Mouse (Mus musculus) liver, adult 2 months (tissue): Measurements from ENCODE around the gene Gm12184.

ENCODE experiments used
- CTCF ChIP-seq: fragments of 200-500 bp; IDR thresholded peaks from 2 replicates; pipeline ENCODE4 v1.5.1; 2011; ENCODE audit warnings: low read depth, low read length, control low read depth
- POLR2A ChIP-seq: fragments of 200-500 bp; IDR thresholded peaks from 2 replicates; pipeline ENCODE4 v1.6.1; 2011; ENCODE audit warnings: low read length, control low read depth; ENCODE audit not compliant: insufficient read depth; ENCODE audit errors: extremely low read depth

DNA sequence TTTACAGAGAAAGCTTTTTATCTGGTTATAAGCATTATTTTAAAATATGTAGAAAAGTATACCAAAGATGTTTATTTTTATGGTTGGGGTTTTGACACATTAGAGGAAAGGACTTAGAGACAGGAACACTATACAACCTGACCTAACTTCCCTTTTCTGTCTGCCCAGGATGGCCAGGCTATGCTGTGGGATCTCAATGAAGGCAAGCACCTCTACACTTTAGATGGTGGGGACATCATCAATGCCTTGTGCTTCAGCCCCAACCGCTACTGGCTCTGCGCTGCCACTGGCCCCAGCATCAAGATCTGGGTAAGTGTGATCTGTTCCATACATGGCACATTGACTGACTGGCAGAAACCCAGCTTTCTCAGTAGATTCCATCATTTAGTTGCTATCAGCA lies 22.5 kb downstream of the Gm12184 start:
- no peak for TF ChIP-seq CTCF
- TF ChIP-seq POLR2A = no peak
